Mouse (Mus musculus) liver, adult 2 months (tissue): ENCODE results near the gene Smg6. TPM values are rescaled to one million over a fixed set of nuclear protein-coding genes. Genes with fewer than 3 reads are reported as not detected.

ENCODE experiments used
- DNase-seq: peaks from one replicate; pipeline ENCODE4 v3.0.0-alpha.2; 2011; ENCODE audit warnings: low read depth, low spot score; ENCODE audit errors: extremely low read depth
- H3K27ac ChIP-seq: fragments of 200-500 bp; replicated peaks from 2 replicates; pipeline ENCODE4 v1.5.1; 2012; ENCODE audit warnings: low read depth, mild to moderate bottlenecking, control low read depth, inconsistent platforms, low read length; ENCODE audit not compliant: insufficient read depth
- H3K27me3 ChIP-seq: fragments of 200-500 bp; 2 replicates; pipeline ENCODE4 v1.6.1; 2012; ENCODE audit warnings: mild to moderate bottlenecking, moderate library complexity, low read length, inconsistent platforms; ENCODE audit not compliant: control insufficient read depth, insufficient read depth
- H3K36me3 ChIP-seq: fragments of 200-500 bp; 2 replicates; pipeline ENCODE4 v1.6.1; 2012; ENCODE audit warnings: low read length, inconsistent platforms; ENCODE audit not compliant: control insufficient read depth, insufficient read depth
- H3K4me1 ChIP-seq: fragments of 200-500 bp; 2 replicates; pipeline ENCODE4 v1.6.1; 2011; ENCODE audit warnings: low read length; ENCODE audit not compliant: control insufficient read depth, insufficient read depth
- H3K4me3 ChIP-seq: fragments of 200-500 bp; 2 replicates; pipeline ENCODE4 v1.5.1; 2011; ENCODE audit warnings: low read depth, mild to moderate bottlenecking, control low read depth, low read length, moderate library complexity; ENCODE audit not compliant: insufficient read depth
- H3K79me2 ChIP-seq: fragments of 200-500 bp; 2 replicates; pipeline ENCODE4 v1.6.1; 2012; ENCODE audit warnings: inconsistent platforms, mild to moderate bottlenecking, low read length, moderate library complexity; ENCODE audit not compliant: control insufficient read depth, insufficient read depth
- H3K9ac ChIP-seq: fragments of 200-500 bp; 2 replicates; pipeline ENCODE4 v1.6.1; 2012; ENCODE audit warnings: low read depth, mild to moderate bottlenecking, control low read depth, inconsistent platforms, low read length
- CTCF ChIP-seq: fragments of 200-500 bp; IDR thresholded peaks from 2 replicates; pipeline ENCODE4 v1.5.1; 2011; ENCODE audit warnings: low read depth, low read length, control low read depth
- POLR2A ChIP-seq: fragments of 200-500 bp; IDR thresholded peaks from 2 replicates; pipeline ENCODE4 v1.6.1; 2011; ENCODE audit warnings: low read length, control low read depth; ENCODE audit not compliant: insufficient read depth; ENCODE audit errors: extremely low read depth
- WGBS: fragments of 180-500 bp; shearing (Covaris S2); methylation state at CpG from one replicate; pipeline ENCODE4 v1.1.7; 2018; 5-methylcytosine and 5-hydroxymethylcytosine counted together
- polyA plus RNA-seq: library from polyadenylated mRNA; depleted of rRNA; stranded (reverse); fragments of >200 nt; gene quantifications from 2 replicates; pipeline ENCODE4 v1.2.3, GENCODE M21; 2012
- total RNA-seq: library from RNA; depleted of rRNA; stranded (reverse); fragments of >200 nt; gene quantifications from 2 replicates; pipeline ENCODE4 v1.2.3, GENCODE M21; 2014

Gene Smg6
- total and polyA plus RNA-seq, 2 experiments = 12.8 to 16.6 TPM

- H3K36me3 ChIP-seq = peaks cover 8% of the 10 kb centered on the region
- 82% methylated on average over 3 of the region's 3 CpGs for WGBS
- no peak for DNase-seq
These were observed 108.5 kb downstream of the Smg6 start for GRCm38 (mm10) chr11:75034104-75034503.

GRCm38 (mm10) chr11:75044333-75044732, 118.7 kb downstream of the Smg6 start:
- no peaks in the 10 kb centered on the region for H3K79me2 ChIP-seq
- DNase-seq = no peak
- peaks cover 8% of the 10 kb centered on the region for H3K4me1 ChIP-seq
- 0 out of 2 replicates have a peak overlapping the region, but pooled peaks have one; percentile 13 for H3K27ac ChIP-seq
- H3K36me3 ChIP-seq = peaks cover 11% of the 10 kb centered on the region
- H3K4me3 ChIP-seq = no peak overlapping the region
- H3K9ac ChIP-seq = no peak overlapping the region
- TF ChIP-seq CTCF (no peak), POLR2A (no peak)
- H3K27me3 ChIP-seq = no peaks in the 10 kb centered on the region
- WGBS = 85% methylated on average over 3 of the region's 3 CpGs

More at GRCm38 (mm10) chr11:75034104-75034503, 108.5 kb downstream of the Smg6 start:
- Histone ChIP-seq H3K79me2 (no peaks in the 10 kb centered on the region; the same call in 1 of the 2 replicates), H3K9ac (no peak overlapping the region), H3K4me1 (no peaks in the 10 kb centered on the region), H3K27ac (no peak overlapping the region), H3K27me3 (no peaks in the 10 kb centered on the region), H3K4me3 (no peak overlapping the region)
- TF ChIP-seq POLR2A (no peak), CTCF (no peak)

- H3K9ac ChIP-seq = no peak overlapping the region
- peaks cover 9% of the 10 kb centered on the region for H3K36me3 ChIP-seq
- H3K27me3 ChIP-seq = no peaks in the 10 kb centered on the region
- H3K4me1 ChIP-seq = peaks cover 15% of the 10 kb centered on the region
- H3K4me3 ChIP-seq = no peak overlapping the region
- TF ChIP-seq CTCF = no peak
- no peak for TF ChIP-seq POLR2A
- DNase-seq = no peak
- no peaks in the 10 kb centered on the region for H3K79me2 ChIP-seq
- 96% methylated on average over 4 of the region's 4 CpGs for WGBS
- no peak overlapping the region for H3K27ac ChIP-seq
These were observed 120.2 kb downstream of the Smg6 start for GRCm38 (mm10) chr11:75045822-75046221.

GRCm38 (mm10) chr11:75046638-75047037, 121.0 kb downstream of the Smg6 start:
- no peak overlapping the region for H3K9ac ChIP-seq
- no peaks in the 10 kb centered on the region for H3K27me3 ChIP-seq
- TF ChIP-seq CTCF = no peak
- TF ChIP-seq POLR2A = no peak
- peaks cover 22% of the 10 kb centered on the region for H3K4me1 ChIP-seq
- 79% methylated on average over 3 of the region's 3 CpGs for WGBS
- H3K79me2 ChIP-seq = no peaks in the 10 kb centered on the region
- H3K4me3 ChIP-seq = no peak overlapping the region
- H3K36me3 ChIP-seq = peaks cover 8% of the 10 kb centered on the region
- peak overlapping the region; percentile 38 for H3K27ac ChIP-seq
- no peak for DNase-seq

- DNase-seq = peak; percentile 77
- WGBS = 6% methylated on average over 6 of the region's 6 CpGs
- Histone ChIP-seq H3K9ac (no peak overlapping the region), H3K27me3 (no peaks in the 10 kb centered on the region), H3K4me3 (no peak overlapping the region), H3K4me1 (peaks cover 25% of the 10 kb centered on the region), H3K27ac (peak overlapping the region; percentile 70), H3K79me2 (no peaks in the 10 kb centered on the region), H3K36me3 (peaks cover 6% of the 10 kb centered on the region)
- TF ChIP-seq CTCF (no peak), POLR2A (no peak)
These were observed 121.4 kb downstream of the Smg6 start for GRCm38 (mm10) chr11:75047066-75047465.

GRCm38 (mm10) chr11:75047736-75048407, 122.2 kb downstream of the Smg6 start:
- Histone ChIP-seq H3K27me3 (no peaks in the 10 kb centered on the region), H3K79me2 (no peaks in the 10 kb centered on the region), H3K4me1 (peaks cover 30% of the 10 kb centered on the region), H3K27ac (peak overlapping the region; percentile 70), H3K4me3 (no peak overlapping the region), H3K9ac (no peak overlapping the region), H3K36me3 (no peaks in the 10 kb centered on the region; the same call in 1 of the 2 replicates)
- TF ChIP-seq POLR2A (no peak), CTCF (no peak)
- 65% methylated on average over 7 of the region's 7 CpGs for WGBS
- DNase-seq = peak; percentile 41
